Comparison of ENCODE assay signal across 13 mouse cellular contexts in the genomic region with DNA sequence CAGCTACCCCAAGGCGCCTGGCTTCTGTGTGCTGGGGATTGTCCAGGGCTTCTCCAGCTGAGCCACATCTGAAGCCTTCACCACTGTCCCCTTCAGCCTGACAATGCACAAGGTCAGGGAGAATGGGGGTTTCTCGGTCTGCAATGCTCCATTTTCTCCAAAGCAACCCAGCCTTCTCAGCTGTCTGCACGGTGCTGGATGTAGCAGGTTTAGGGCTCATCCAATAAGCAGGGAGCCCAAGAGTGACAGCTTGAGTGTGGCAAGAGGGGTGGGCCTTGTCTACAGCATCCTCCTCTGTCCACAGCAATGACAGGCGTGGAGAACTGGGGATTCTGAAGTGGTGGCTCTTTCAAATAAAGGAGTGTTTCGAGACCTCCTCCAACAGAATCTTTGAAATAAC. TPM values are rescaled to one million over a fixed set of nuclear protein-coding genes. Genes with fewer than 3 reads are reported as not detected.
A peak's percentile ranks its signal among the peaks of the same experiment; 100 is the strongest.
DNase-seq lines count a peak whose midpoint lies in the region; ATAC-seq lines count a peak whose summit lies in the region.
"Had no signal": no experiment of that assay in that cellular context is flagged by ENCODE, and none has a peak within 500 bp of the region (broad histone marks: within the 10 kb centered on the region; RNA-seq: fewer than 3 reads in every experiment).

No protein-coding gene starts in this region.

- 50% methylated on average over 5 of the region's 5 CpGs for WGBS in forebrain, embryonic 15.5 days
- 69% methylated on average over 5 of the region's 5 CpGs for WGBS in limb, embryonic 13.5 days

- H3K27me3 ChIP-seq in forebrain, embryonic 15.5 days = no peaks in the 10 kb centered on the region
- no peaks in the 10 kb centered on the region for H3K27me3 ChIP-seq in limb, embryonic 13.5 days
- H3K27me3 ChIP-seq: intestine, embryonic 15.5 days had no signal

- peaks cover 28% of the 10 kb centered on the region for H3K4me1 ChIP-seq in forebrain, embryonic 15.5 days
- H3K4me1 ChIP-seq in limb, embryonic 13.5 days = peaks cover 19% of the 10 kb centered on the region

- peak; percentile 48 for DNase-seq in embryo, embryonic 10 days (ENCODE audit: low spot score)
- no peak for DNase-seq in embryo, embryonic 9.5 days (ENCODE audit: extremely low spot score)
- DNase-seq in CD4-positive helper T cell, adult 2 months (ENCODE audit: low read depth, low spot score) = peak; percentile 57
- no peak for DNase-seq in layer of hippocampus, adult 18-20 months (ENCODE audit: low spot score in 2 of 2)
- DNase-seq in adrenal gland, postnatal 36 days = no peak
- no peak for DNase-seq in right cerebral cortex, adult 2 months (ENCODE audit: low spot score in 2 of 2)
- DNase-seq: adrenal gland, adult 2 months; cerebellum, adult 11 months; layer of hippocampus, adult 9-11 months had no signal

- H3K27ac ChIP-seq in forebrain, embryonic 15.5 days (replicated peaks) = peak overlapping the region; percentile 78
- no peak overlapping the region for H3K27ac ChIP-seq in limb, embryonic 13.5 days
- H3K27ac ChIP-seq: intestine, embryonic 15.5 days; macrophage had no signal

- no peaks in the 10 kb centered on the region for H3K36me3 ChIP-seq in forebrain, embryonic 15.5 days
- H3K36me3 ChIP-seq in limb, embryonic 13.5 days = no peaks in the 10 kb centered on the region
- H3K36me3 ChIP-seq: intestine, embryonic 15.5 days had no signal

- no peak overlapping the region for H3K4me3 ChIP-seq in forebrain, embryonic 15.5 days
- H3K4me3 ChIP-seq in limb, embryonic 13.5 days = no peak overlapping the region
- H3K4me3 ChIP-seq: intestine, embryonic 15.5 days had no signal

- no peak overlapping the region for H3K9ac ChIP-seq in forebrain, embryonic 15.5 days (replicated peaks)
- H3K9ac ChIP-seq in limb, embryonic 13.5 days = no peak overlapping the region
- H3K9ac ChIP-seq: intestine, embryonic 15.5 days had no signal

- ATAC-seq in forebrain, embryonic 15.5 days (replicated peaks) = peak; percentile 60
- ATAC-seq in limb, embryonic 13.5 days (ENCODE audit: low FRiP score, low read depth) = no peak

- no peak overlapping the region for H3K4me2 ChIP-seq in forebrain, embryonic 15.5 days (replicated peaks)
- H3K4me2 ChIP-seq in limb, embryonic 13.5 days (replicated peaks) = 0 out of 2 replicates have a peak overlapping the region, but pooled peaks have one; percentile 65

- no peaks in the 10 kb centered on the region for H3K9me3 ChIP-seq in forebrain, embryonic 15.5 days
- no peaks in the 10 kb centered on the region for H3K9me3 ChIP-seq in limb, embryonic 13.5 days
- H3K9me3 ChIP-seq: intestine, embryonic 15.5 days had no signal

RNA-seq across cellular contexts. Expression of a gene that starts 23.8 kb away (rescaled TPM):
- 24.5 and 26.8 TPM in 2 replicates for polyA plus RNA-seq in forebrain, embryonic 15.5 days (2015; fragmentation: Nextera tagmentation; extraction: Ambion mirVana)
- 4.1 and 4.2 TPM in 2 replicates for polyA plus RNA-seq in limb, embryonic 13.5 days (2015; fragmentation: Nextera tagmentation; extraction: Ambion mirVana)
- total RNA-seq in layer of hippocampus, adult 18-20 months (2021) = 10 to 100 TPM; 73.1 to 82.3 TPM
- total RNA-seq in adrenal gland, postnatal 36 days (2021) = 1 to 10 TPM; 2.6 to 4.2 TPM

Comparison
In these comparisons a context has a peak if more than half of its experiments do, and no peak if none do; other contexts are left out.
1. DNase-seq: peak in embryo, embryonic 10 days (single experiment) and CD4-positive helper T cell, adult 2 months (single experiment); none in embryo, embryonic 9.5 days (single experiment), layer of hippocampus, adult 18-20 months (0 of 2), adrenal gland, postnatal 36 days (0 of 2) and right cerebral cortex, adult 2 months (0 of 2).
2. RNA of a gene that starts 23.8 kb away (total RNA-seq): 73.1 to 82.3 TPM in layer of hippocampus, adult 18-20 months; 2.6 to 4.2 TPM in adrenal gland, postnatal 36 days; every median in the first group is over 10 times any median in the second.